Mouse (Mus musculus): ENCODE results near the gene Hhipl1. TPM values are rescaled to one million over a fixed set of nuclear protein-coding genes. Genes with fewer than 3 reads are reported as not detected.

Gene Hhipl1
- polyA plus RNA-seq, 1 experiment = 0.54 TPM

DNA sequence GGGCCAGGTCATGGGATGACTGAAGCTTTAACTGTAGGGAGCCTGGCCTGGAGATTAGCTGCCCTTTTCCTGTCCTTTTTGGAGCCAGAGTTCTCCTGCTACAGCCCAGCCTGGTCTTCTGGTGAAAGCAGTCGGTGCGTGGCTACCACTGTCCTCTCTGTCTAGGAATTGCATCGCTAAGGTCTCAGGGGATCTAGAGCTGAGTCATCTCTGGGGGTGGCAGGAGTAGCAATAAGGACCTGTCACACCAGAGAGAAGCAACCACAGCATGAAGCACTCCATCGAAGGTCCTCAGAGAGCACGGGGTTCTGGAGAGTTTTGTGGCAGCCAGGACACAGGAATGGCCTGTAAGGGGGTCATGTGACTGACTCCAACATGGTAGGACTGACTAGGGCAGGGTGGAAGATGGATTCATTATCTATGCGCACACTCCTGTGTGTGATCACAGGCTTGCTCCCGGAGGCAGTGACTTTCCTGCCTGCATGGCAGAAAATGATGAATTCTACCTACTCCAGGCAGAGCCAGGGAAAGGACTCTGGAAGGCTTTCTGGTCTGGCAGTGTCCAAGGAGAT, 4.5 kb downstream of the Hhipl1 start:
- 68% methylated on average over 7 of the region's 7 CpGs for WGBS
- Histone ChIP-seq H3K4me1 (replicated peaks; ENCODE audit: control insufficient read depth, insufficient read depth, low read length) (no peaks in the 10 kb centered on the region), H3K27me3 (ENCODE audit: control insufficient read depth, insufficient read depth, low read length) (peaks cover 10% of the 10 kb centered on the region)

DNA sequence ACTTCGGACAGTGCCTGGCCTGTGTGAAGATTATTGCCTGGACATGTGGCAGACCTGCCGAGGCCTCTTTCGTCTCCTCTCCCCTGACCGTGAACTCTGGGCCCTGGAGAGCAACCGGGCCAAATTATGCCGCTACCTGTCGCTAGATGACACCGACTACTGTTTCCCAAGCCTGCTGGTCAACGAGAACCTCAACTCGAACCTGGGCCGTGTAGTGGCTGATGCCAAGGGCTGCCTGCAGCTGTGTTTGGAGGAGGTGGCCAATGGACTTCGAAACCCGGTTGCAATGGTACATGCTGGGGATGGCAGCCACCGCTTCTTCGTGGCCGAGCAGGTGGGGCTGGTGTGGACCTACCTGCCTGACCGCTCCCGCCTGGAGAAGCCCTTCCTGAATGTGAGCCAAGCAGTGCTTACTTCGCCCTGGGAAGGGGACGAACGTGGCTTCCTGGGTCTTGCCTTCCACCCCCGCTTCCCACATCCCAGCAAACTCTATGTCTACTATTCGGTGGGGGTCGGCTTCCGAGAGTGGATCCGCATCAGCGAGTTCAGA, 5.7 kb downstream of the Hhipl1 start:
- 96% methylated on average over 27 of the region's 27 CpGs for WGBS
- no peaks in the 10 kb centered on the region for H3K36me3 ChIP-seq (ENCODE audit: control insufficient read depth, insufficient read depth, low read length)
- H3K4me3 ChIP-seq (ENCODE audit: control insufficient read depth, insufficient read depth, low read length) = no peak overlapping the region
- H3K27ac ChIP-seq (ENCODE audit: control insufficient read depth, insufficient read depth, low read length) = no peak overlapping the region
- no peaks in the 10 kb centered on the region for H3K4me1 ChIP-seq (replicated peaks; ENCODE audit: control insufficient read depth, insufficient read depth, low read length)
- no peak for TF ChIP-seq POLR2A (IDR thresholded peaks at IDR 0.05; ENCODE audit: control insufficient read depth, extremely low read depth, insufficient read depth, low read length, poor library complexity)
- no peak for TF ChIP-seq CTCF (IDR thresholded peaks at IDR 0.05; ENCODE audit: borderline replicate concordance, control insufficient read depth, extremely low read depth, insufficient read depth, low read length, poor library complexity)
- DNase-seq = no peak
- H3K27me3 ChIP-seq (ENCODE audit: control insufficient read depth, insufficient read depth, low read length) = no peaks in the 10 kb centered on the region; the same call in 1 of the 2 replicates

More for the DNA sequence above, 4.5 kb downstream of the Hhipl1 start:
- no peak for TF ChIP-seq CTCF (IDR thresholded peaks at IDR 0.05; ENCODE audit: borderline replicate concordance, control insufficient read depth, extremely low read depth, insufficient read depth, low read length, poor library complexity)
- TF ChIP-seq POLR2A (IDR thresholded peaks at IDR 0.05; ENCODE audit: control insufficient read depth, extremely low read depth, insufficient read depth, low read length, poor library complexity) = no peak
- Histone ChIP-seq H3K36me3 (ENCODE audit: control insufficient read depth, insufficient read depth, low read length) (no peaks in the 10 kb centered on the region), H3K4me3 (ENCODE audit: control insufficient read depth, insufficient read depth, low read length) (no peak overlapping the region), H3K27ac (ENCODE audit: control insufficient read depth, insufficient read depth, low read length) (no peak overlapping the region)
- DNase-seq = no peak

DNA sequence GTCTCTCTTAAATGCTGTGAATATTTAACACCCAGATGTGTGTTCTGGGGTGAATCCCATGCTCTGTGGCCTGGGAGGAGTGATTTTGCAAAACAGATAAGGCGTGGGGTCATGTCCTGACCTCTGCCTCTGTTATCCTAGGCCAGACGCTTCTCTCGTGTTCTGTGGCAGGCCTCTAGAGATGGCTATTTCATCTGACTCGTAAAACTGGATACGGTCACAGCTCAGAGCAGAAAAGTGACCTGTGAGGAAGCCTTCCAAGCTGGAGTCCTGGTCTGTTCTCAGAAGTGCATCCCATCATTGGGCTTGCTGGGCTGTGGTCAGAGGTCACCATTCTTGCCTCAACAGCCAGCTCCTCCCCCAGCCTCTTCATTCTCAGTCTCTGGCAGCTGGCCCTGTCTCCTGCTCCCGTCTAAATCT, 6.4 kb downstream of the Hhipl1 start:
- no peak for DNase-seq
- Histone ChIP-seq H3K4me3 (ENCODE audit: control insufficient read depth, insufficient read depth, low read length) (no peak overlapping the region), H3K27me3 (ENCODE audit: control insufficient read depth, insufficient read depth, low read length) (no peaks in the 10 kb centered on the region; the same call in 1 of the 2 replicates), H3K27ac (ENCODE audit: control insufficient read depth, insufficient read depth, low read length) (no peak overlapping the region), H3K36me3 (ENCODE audit: control insufficient read depth, insufficient read depth, low read length) (no peaks in the 10 kb centered on the region), H3K4me1 (replicated peaks; ENCODE audit: control insufficient read depth, insufficient read depth, low read length) (no peaks in the 10 kb centered on the region)
- WGBS = 83% methylated on average over 6 of the region's 6 CpGs
- TF ChIP-seq CTCF (IDR thresholded peaks at IDR 0.05; ENCODE audit: borderline replicate concordance, control insufficient read depth, extremely low read depth, insufficient read depth, low read length, poor library complexity) (no peak), POLR2A (IDR thresholded peaks at IDR 0.05; ENCODE audit: control insufficient read depth, extremely low read depth, insufficient read depth, low read length, poor library complexity) (no peak)

DNA sequence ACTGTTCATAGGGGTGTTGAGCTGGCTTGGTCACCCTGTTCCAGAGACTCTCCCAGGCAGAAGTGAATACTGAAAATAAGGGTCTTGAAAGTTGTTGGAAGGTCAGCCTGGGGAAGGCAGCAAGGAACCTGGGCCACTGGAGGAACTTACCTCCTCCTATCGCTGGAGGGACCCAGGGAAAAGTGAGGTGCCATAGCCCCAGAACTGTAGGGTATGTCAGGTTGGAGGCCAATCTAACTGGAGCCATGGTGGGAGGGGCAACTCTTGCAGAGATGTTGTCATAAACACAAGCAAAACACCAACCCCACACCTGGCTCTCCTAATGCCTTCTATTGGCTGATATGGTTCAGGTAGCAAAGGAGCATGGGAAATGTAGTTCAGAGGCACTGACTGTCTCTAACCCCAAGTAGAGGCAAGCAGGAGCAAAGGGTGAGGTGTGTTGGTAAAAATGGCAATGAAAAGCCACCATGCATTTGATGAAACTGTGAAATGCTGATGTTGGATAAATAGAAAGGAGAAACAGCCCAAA, 7.2 kb downstream of the Hhipl1 start:
- Histone ChIP-seq H3K4me3 (ENCODE audit: control insufficient read depth, insufficient read depth, low read length) (no peak overlapping the region), H3K4me1 (replicated peaks; ENCODE audit: control insufficient read depth, insufficient read depth, low read length) (no peaks in the 10 kb centered on the region), H3K36me3 (ENCODE audit: control insufficient read depth, insufficient read depth, low read length) (no peaks in the 10 kb centered on the region), H3K27me3 (ENCODE audit: control insufficient read depth, insufficient read depth, low read length) (peaks cover 6% of the 10 kb centered on the region; the same call in 1 of the 2 replicates), H3K27ac (ENCODE audit: control insufficient read depth, insufficient read depth, low read length) (no peak overlapping the region)
- no peak for DNase-seq
- no peak for TF ChIP-seq POLR2A (IDR thresholded peaks at IDR 0.05; ENCODE audit: control insufficient read depth, extremely low read depth, insufficient read depth, low read length, poor library complexity)
- no peak for TF ChIP-seq CTCF (IDR thresholded peaks at IDR 0.05; ENCODE audit: borderline replicate concordance, control insufficient read depth, extremely low read depth, insufficient read depth, low read length, poor library complexity)
- 87% methylated on average over 1 of the region's 1 CpGs for WGBS

DNA sequence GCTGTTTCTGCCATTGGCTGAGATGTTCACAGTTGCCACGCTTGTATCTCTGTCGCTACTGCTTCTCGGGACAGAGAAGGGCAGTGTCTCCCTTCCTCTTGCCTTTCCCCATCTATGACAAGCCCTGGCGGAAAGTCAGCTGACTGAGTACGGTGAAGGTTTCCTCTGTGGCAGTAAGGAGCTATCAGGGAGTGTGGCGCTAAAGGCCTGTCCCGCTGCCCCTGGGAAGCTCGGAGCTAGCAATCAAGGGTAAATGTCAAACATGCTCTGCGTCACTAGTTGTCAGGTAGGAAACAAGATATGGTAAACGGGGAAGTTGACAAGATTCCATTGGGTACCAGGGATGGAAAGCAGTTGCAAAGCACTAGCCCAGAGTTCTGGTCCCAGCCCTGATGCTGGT, 9.7 kb downstream of the Hhipl1 start:
- H3K27me3 ChIP-seq (ENCODE audit: control insufficient read depth, insufficient read depth, low read length) = peaks cover 9% of the 10 kb centered on the region; the same call in 1 of the 2 replicates
- WGBS = 51% methylated on average over 10 of the region's 10 CpGs
- DNase-seq = no peak
- no peaks in the 10 kb centered on the region for H3K36me3 ChIP-seq (ENCODE audit: control insufficient read depth, insufficient read depth, low read length)
- H3K4me1 ChIP-seq (replicated peaks; ENCODE audit: control insufficient read depth, insufficient read depth, low read length) = no peaks in the 10 kb centered on the region
- no peak for TF ChIP-seq POLR2A (IDR thresholded peaks at IDR 0.05; ENCODE audit: control insufficient read depth, extremely low read depth, insufficient read depth, low read length, poor library complexity)
- TF ChIP-seq CTCF (IDR thresholded peaks at IDR 0.05; ENCODE audit: borderline replicate concordance, control insufficient read depth, extremely low read depth, insufficient read depth, low read length, poor library complexity) = no peak
- no peak overlapping the region for H3K27ac ChIP-seq (ENCODE audit: control insufficient read depth, insufficient read depth, low read length)
- H3K4me3 ChIP-seq (ENCODE audit: control insufficient read depth, insufficient read depth, low read length) = no peak overlapping the region

DNA sequence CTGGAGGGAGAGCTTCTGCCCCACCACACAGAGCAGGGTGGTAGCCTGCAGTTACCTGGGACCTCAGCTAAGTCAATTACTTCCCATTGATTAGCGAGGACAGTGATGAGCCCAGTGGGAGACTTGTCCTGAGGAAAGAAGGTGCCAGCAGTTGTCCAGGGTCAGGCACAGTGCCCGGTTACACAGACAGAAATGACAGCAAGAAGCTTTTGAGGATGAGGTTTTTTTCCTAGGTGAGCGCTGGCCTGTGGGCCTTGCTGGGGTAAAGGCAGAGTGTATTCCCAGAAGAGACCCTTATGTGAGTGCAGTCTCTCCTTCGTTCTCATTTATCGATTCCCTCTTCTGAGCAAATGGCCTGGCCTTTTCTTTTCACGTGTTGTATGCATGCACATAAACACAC, 10.6 kb downstream of the Hhipl1 start:
- Histone ChIP-seq H3K36me3 (ENCODE audit: control insufficient read depth, insufficient read depth, low read length) (no peaks in the 10 kb centered on the region), H3K27me3 (ENCODE audit: control insufficient read depth, insufficient read depth, low read length) (peaks cover 9% of the 10 kb centered on the region; the same call in 1 of the 2 replicates), H3K4me3 (ENCODE audit: control insufficient read depth, insufficient read depth, low read length) (no peak overlapping the region), H3K27ac (ENCODE audit: control insufficient read depth, insufficient read depth, low read length) (no peak overlapping the region), H3K4me1 (replicated peaks; ENCODE audit: control insufficient read depth, insufficient read depth, low read length) (no peaks in the 10 kb centered on the region)
- TF ChIP-seq CTCF (IDR thresholded peaks at IDR 0.05; ENCODE audit: borderline replicate concordance, control insufficient read depth, extremely low read depth, insufficient read depth, low read length, poor library complexity) = no peak
- TF ChIP-seq POLR2A (IDR thresholded peaks at IDR 0.05; ENCODE audit: control insufficient read depth, extremely low read depth, insufficient read depth, low read length, poor library complexity) = no peak
- DNase-seq = no peak
- WGBS = 44% methylated on average over 6 of the region's 6 CpGs

Measured in thymus, adult 2 months (tissue).